Mouse (Mus musculus): ENCODE results near the gene 1810049J17Rik.

GRCm38 (mm10) chr15:12310676-12311075, 11.0 kb downstream of the 1810049J17Rik start:
- TF ChIP-seq CTCF (IDR thresholded peaks at IDR 0.05), result no peak
- no peak for TF ChIP-seq EP300 (IDR thresholded peaks at IDR 0.05)

All from lung, postnatal 0 days (tissue).